Mouse (Mus musculus) MEL (cell line): Measurements from ENCODE around the gene Smarcd1.

Source experiments
- BHLHE40 ChIP-seq: IDR thresholded peaks from 2 replicates; pipeline ENCODE4 v1.6.1; 2012; ENCODE audit warnings: low read depth, mild to moderate bottlenecking, inconsistent platforms, low read length, improper control_type of control experiment, borderline replicate concordance
- CHD1 ChIP-seq: IDR thresholded peaks from 2 replicates; pipeline ENCODE4 v1.6.1; 2012; ENCODE audit warnings: low read depth, mild to moderate bottlenecking, inconsistent platforms, low read length, improper control_type of control experiment
- CHD2 ChIP-seq: IDR thresholded peaks from 2 replicates; pipeline ENCODE4 v1.6.1; 2011; ENCODE audit warnings: low read length, improper control_type of control experiment
- CTCF ChIP-seq, 3 experiments: IDR thresholded peaks in 2 of 3; conservative IDR thresholded peaks in 1 of 3; 2 replicates each; pipeline ENCODE4 v1.5.1; 2011 to 2012; ENCODE audit warnings: low read length in 3 of 3, low read depth in 2 of 3, mild to moderate bottlenecking in 2 of 3, improper control_type of control experiment in 1 of 3, inconsistent platforms in 1 of 3, mixed read lengths in 1 of 3, moderate library complexity in 1 of 3; ENCODE audit not compliant: control insufficient read depth in 1 of 3, insufficient read depth in 1 of 3, poor library complexity in 1 of 3, severe bottlenecking in 1 of 3
- E2F4 ChIP-seq: IDR thresholded peaks from 2 replicates; pipeline ENCODE4 v1.6.1; 2011; ENCODE audit warnings: low read depth, low read length, improper control_type of control experiment, borderline replicate concordance
- HCFC1 ChIP-seq: IDR thresholded peaks from 2 replicates; pipeline ENCODE4 v1.6.1; 2012; ENCODE audit warnings: low read depth, mild to moderate bottlenecking, inconsistent platforms, low read length, improper control_type of control experiment, moderate library complexity
- MAFK ChIP-seq: IDR thresholded peaks from 2 replicates; pipeline ENCODE4 v1.6.1; 2011; ENCODE audit warnings: low read depth, mild to moderate bottlenecking, low read length, improper control_type of control experiment, borderline replicate concordance
- POLR2A ChIP-seq, 2 experiments: IDR thresholded peaks; 2 replicates each; pipeline ENCODE4 v1.6.1; 2011 to 2012; ENCODE audit warnings: low read length in 2 of 2, mild to moderate bottlenecking in 2 of 2, control low read depth in 1 of 2, improper control_type of control experiment in 1 of 2, low read depth in 1 of 2, moderate library complexity in 1 of 2; ENCODE audit not compliant: control insufficient read depth in 1 of 2, insufficient read depth in 1 of 2, poor library complexity in 1 of 2
- RCOR1 ChIP-seq: IDR thresholded peaks from 2 replicates; pipeline ENCODE4 v1.6.1; 2012; ENCODE audit warnings: low read depth, mild to moderate bottlenecking, inconsistent platforms, low read length, improper control_type of control experiment
- SIN3A ChIP-seq: IDR thresholded peaks from 2 replicates; pipeline ENCODE4 v1.6.1; 2012; ENCODE audit warnings: low read length, improper control_type of control experiment, inconsistent platforms
- SMC3 ChIP-seq: IDR thresholded peaks from 2 replicates; pipeline ENCODE4 v1.6.1; 2011; ENCODE audit warnings: low read depth, low read length, improper control_type of control experiment
- TAL1 ChIP-seq: IDR thresholded peaks from 2 replicates; pipeline ENCODE4 v1.6.1; 2012; ENCODE audit warnings: mild to moderate bottlenecking, inconsistent platforms, low read length, moderate library complexity, mixed read lengths
- USF1 ChIP-seq: IDR thresholded peaks from 2 replicates; pipeline ENCODE4 v1.6.1; 2014; ENCODE audit warnings: low read depth, mild to moderate bottlenecking, inconsistent platforms, low read length, improper control_type of control experiment, moderate library complexity
- ZNF384 ChIP-seq: IDR thresholded peaks from 2 replicates; pipeline ENCODE4 v1.6.1; 2012; ENCODE audit warnings: low read depth, mild to moderate bottlenecking, inconsistent platforms, low read length, improper control_type of control experiment

- TF ChIP-seq SIN3A = no peak
- TF ChIP-seq RCOR1 = no peak
- no peak for TF ChIP-seq E2F4
- no peak for TF ChIP-seq POLR2A (IDR thresholded peaks at IDR 0.05; ENCODE audit: control insufficient read depth in 1 of 2, insufficient read depth in 1 of 2, low read depth in 1 of 2, low read length in 2 of 2, poor library complexity in 1 of 2)
- TF ChIP-seq HCFC1 = no peak
- no peak for TF ChIP-seq ZNF384
- no peak for TF ChIP-seq CTCF (IDR thresholded peaks at IDR 0.05 in 2 of 3, conservative IDR thresholded peaks at IDR 0.05 in 1 of 3; ENCODE audit: control insufficient read depth in 1 of 3, insufficient read depth in 1 of 3, low read depth in 2 of 3, low read length in 3 of 3, poor library complexity in 1 of 3, severe bottlenecking in 1 of 3)
- TF ChIP-seq USF1 = no peak
- no peak for TF ChIP-seq TAL1
- no peak for TF ChIP-seq CHD1
- no peak for TF ChIP-seq SMC3
- no peak for TF ChIP-seq BHLHE40
- TF ChIP-seq CHD2 = no peak
- TF ChIP-seq MAFK = no peak
Observed at GRCm38 (mm10) chr15:99740229-99740628, 38.3 kb downstream of the Smarcd1 start.
